Mouse (Mus musculus) natural killer cell, adult 2 months (primary cell): ENCODE measurements around the gene Pdgfb.
A peak's percentile ranks its signal among the peaks of the same experiment; 100 is the strongest.

ENCODE experiments used
- DNase-seq, 2 experiments: peaks; one replicate each; pipeline ENCODE4 v3.0.0; 2022; ENCODE audit warnings: low spot score in 2 of 2

Gene Pdgfb

GRCm38 (mm10) chr15:80034913-80035312 is 20.1 kb upstream of the Pdgfb start:
- no peak for DNase-seq

- DNase-seq = no peak
Observed at GRCm38 (mm10) chr15:80034366-80034765, 19.6 kb upstream of the Pdgfb start.

- DNase-seq = peak in 1 of 2 experiments; percentile 18
Observed at GRCm38 (mm10) chr15:80031133-80031532, 16.4 kb upstream of the Pdgfb start.

GRCm38 (mm10) chr15:80030399-80030798 is 15.6 kb upstream of the Pdgfb start:
- no peak for DNase-seq

- DNase-seq = no peak
Observed at GRCm38 (mm10) chr15:80028862-80029261, 14.1 kb upstream of the Pdgfb start.

GRCm38 (mm10) chr15:80026689-80027353 is 12.0 kb upstream of the Pdgfb start:
- no peak for DNase-seq

- no peak for DNase-seq
Observed at GRCm38 (mm10) chr15:80026061-80026460, 11.3 kb upstream of the Pdgfb start.

GRCm38 (mm10) chr15:80025615-80026014 is 10.8 kb upstream of the Pdgfb start:
- peak; percentile 68 to 79 for DNase-seq

GRCm38 (mm10) chr15:80024331-80025313 is 9.8 kb upstream of the Pdgfb start:
- peak; percentile 67 to 78 for DNase-seq

- DNase-seq = peak in 1 of 2 experiments; percentile 13
Observed at GRCm38 (mm10) chr15:80020516-80020915, 5.7 kb upstream of the Pdgfb start.

- DNase-seq = no peak
Observed at GRCm38 (mm10) chr15:80019625-80020024, 4.8 kb upstream of the Pdgfb start.

- no peak for DNase-seq
Observed at GRCm38 (mm10) chr15:80019220-80019619, 4.4 kb upstream of the Pdgfb start.

- DNase-seq = no peak
Observed at GRCm38 (mm10) chr15:80016563-80017301, 2.0 kb upstream of the Pdgfb start.

- peak in 1 of 2 experiments; percentile 29 for DNase-seq
Observed at GRCm38 (mm10) chr15:80015211-80015952, 605 bp upstream of the Pdgfb start.

- no peak for DNase-seq
Observed at GRCm38 (mm10) chr15:80014031-80014320, 801 bp downstream of the Pdgfb start.

- no peak for DNase-seq
Observed at GRCm38 (mm10) chr15:80013256-80014030, 1.3 kb downstream of the Pdgfb start.

GRCm38 (mm10) chr15:80012527-80013201 is 2.1 kb downstream of the Pdgfb start:
- DNase-seq = peak in 1 of 2 experiments; percentile 26

GRCm38 (mm10) chr15:80011778-80012526 is 2.8 kb downstream of the Pdgfb start:
- DNase-seq = peak; percentile 59 to 78

- no peak for DNase-seq
Observed at GRCm38 (mm10) chr15:80011194-80011593, 3.6 kb downstream of the Pdgfb start.
